Mouse (Mus musculus): Measurements from ENCODE around the gene Map3k5.

DNA sequence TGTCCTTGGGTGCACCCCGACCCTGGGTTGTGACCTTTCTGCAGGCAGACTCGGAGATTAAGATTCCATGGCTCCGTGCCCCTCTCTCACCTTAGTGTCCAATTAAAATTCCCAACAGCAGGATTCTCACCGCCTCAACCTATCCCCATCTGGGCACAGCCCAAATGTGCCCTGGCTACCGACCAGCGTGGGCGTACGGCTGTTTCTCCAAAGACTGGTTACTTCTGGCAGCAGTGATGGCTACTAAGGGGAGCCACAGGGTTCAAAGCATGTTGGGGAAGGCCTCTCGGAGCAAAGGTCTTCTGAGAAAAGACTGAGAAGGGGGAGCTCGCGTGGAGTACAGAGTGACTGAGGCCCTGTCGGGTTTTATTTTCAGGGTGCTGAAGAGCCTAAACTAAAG lies 190.3 kb downstream of the Map3k5 start:
- TF ChIP-seq CTCF (conservative IDR thresholded peaks at IDR 0.05; ENCODE audit: insufficient read depth, insufficient read length, low read depth, low read length) (no peak), POLR2A (IDR thresholded peaks at IDR 0.05; ENCODE audit: low read depth, low read length) (no peak)
